Mouse (Mus musculus): ENCODE data around the gene Zcwpw1.

DNA sequence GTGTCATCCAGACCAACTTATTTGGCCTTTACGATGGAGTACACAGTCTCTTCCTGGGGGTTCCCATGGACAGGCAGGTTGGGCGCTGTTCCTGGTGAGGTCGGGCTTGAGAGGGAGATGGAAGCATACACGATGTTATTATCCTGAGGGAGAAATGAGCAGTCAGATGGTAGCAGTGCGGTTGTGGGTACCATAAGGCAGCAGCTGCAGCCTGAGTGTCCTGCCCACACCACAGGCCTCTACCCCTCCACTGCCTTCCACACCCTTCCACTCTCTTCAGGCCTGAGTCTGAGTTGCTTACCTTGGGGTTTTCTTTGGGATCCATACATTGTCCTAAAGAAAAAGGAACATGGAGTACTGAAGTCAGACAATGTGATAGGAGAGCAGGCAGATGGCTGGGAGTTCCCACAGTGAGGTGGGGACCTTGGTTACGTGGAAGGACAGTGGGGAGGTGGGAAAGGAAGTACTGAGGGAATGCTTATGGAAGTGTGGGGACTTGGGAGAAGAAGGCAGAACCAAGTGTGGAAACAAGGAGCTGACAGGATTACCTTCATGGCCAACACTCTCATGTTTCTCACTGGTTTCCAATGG, 36.0 kb downstream of the Zcwpw1 start:
- TF ChIP-seq CTCF (IDR thresholded peaks at IDR 0.05; ENCODE audit: extremely low read depth, insufficient read depth, low read length) (no peak), POLR2A (IDR thresholded peaks at IDR 0.05; ENCODE audit: extremely low read depth, insufficient read depth, low read length) (no peak)

Measured in cortical plate, adult 2 months (tissue).